Mouse (Mus musculus): ENCODE results near the gene Helt.

The Helt gene

DNA sequence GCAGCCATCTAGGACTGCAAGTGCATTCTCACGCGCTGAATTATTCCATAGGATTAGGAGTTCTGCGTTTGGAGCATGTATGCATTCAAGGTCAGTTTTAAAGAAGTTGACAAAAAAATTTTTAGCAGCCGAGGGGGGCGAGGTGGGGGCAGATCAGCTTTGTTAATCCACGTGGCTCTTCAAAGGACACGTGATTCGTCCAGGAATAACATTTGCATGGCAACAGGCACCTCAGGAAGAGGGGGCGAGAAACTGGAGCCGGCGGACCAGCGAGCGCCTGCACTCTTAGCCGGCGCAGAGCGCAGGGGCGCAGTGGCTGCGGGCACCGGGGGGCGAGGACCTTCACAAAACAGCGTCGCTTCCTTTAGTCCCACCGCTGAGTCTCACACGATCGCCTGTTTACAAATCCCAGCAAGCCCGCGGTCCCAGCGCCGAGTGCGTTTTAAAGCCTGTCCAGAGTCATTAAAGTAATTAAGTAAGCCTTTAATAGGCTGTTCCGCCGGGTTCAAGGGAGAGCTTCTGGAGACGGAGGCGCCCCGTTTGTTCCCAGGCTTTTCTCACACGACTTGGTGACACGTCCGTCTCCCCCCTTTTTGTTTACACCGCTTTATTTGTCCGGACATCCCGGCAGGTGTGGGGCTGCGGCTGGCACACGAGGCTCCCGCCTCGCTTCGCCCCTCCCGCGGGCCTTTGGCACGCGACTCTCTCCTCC is at the start of gene Helt:
Helt (minus strand) TSS at position 491 of the 712 bp plus-strand sequence.
- DNase-seq (ENCODE audit: extremely low read depth, low read depth): no peak

DNA sequence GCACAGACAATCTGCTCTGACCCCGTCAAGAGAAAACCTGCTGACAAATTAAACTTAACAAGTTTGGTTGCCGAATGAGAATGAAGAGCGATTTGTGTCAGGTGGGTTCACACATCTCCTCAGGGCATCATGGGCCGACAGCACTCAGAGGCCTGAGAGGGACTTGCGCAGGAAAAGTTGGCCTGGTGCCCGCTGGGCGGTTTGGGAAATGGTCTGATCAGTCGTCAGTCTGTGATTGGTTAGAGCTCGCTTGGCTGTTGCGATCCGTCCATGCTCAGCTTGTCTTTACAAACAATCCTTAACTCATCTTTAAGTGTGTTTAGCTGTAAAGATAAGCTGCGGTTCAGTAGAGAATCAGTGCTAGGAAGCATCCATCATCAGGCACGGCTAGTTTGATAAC is 47.8 kb upstream of the Helt start:
- no peak for DNase-seq (ENCODE audit: extremely low read depth, low read depth)

DNA sequence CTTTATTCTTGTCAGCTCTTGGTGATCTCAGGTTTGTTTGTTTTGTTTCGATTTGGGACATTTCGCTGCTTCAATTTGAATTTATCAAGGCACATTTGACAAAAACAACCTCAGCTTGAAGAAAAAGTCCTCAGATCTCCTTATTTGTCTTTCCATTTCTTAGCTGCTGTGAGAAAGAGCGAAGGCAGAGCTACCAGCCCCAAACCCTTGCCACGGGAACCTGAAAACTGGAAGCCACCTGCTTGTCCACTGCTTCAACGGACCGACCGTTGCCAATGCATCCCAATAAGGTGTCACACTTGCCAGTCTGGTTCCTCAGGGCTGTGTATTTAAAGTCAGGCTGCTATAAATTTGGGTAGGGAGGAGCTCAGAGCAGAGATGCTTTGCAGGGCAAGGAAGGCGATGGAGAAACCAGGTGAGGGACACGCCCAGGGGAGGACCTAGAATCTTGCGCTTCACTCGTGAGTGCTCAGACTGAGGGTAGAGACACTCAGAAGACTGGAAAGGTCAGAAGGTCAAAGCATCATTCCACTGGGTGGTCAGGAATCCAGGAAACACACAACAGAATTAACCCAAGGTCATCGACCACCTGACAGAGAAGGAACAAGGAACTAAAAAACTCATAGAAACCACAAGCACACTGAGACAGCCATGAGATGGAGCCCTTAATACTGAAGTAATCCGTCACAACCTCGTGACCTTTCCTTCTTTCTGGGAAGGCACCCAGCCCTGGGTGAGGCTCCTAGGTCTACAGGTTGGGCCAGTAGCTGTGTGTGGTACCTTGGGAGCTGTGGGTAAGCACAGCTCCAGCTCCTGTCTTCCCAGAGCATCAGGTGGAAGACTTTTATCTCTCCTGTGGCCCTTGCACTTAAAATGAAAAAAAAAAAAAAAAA is 46.2 kb upstream of the Helt start:
- no peak for DNase-seq (ENCODE audit: extremely low read depth, low read depth)

DNA sequence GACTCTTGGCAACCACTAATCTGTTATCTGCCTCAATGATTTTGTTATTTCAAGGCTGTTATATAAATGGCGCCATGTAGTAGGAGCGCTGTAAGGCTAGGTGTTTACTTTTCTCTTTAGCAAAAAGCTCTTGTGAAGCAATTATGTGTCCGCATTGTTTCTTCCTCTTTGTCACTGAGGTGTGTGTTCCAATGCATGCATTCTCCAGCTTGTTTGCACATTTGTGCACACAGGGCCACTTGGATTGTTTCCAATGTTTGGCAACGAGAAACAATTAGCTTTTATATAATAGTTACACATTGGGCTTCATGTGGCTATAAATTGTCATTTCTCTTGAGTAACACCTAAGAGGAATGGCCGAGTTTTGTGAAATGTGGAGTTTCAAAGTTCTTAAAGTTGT is 44.8 kb upstream of the Helt start:
- no peak for DNase-seq (ENCODE audit: extremely low read depth, low read depth)

DNA sequence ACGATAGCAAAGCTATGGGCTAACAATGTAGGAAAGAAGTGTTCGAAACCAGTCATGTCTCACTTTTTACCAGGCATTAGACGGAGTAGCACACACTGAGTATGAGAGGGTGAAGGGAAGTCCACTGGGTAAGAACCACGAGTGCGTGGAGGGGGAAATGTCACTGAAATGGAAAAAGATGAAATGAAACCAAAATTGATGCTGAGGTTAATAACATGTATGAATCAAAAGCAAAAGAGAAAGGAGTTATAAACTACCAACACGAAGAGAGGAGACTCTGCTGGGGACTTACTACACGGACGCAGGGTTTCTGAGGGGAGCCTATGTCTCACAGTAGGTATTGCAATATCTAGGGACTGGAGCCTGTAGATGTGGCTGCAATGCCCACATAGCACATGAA is 41.9 kb upstream of the Helt start:
- no peak for DNase-seq (ENCODE audit: extremely low read depth, low read depth)

DNA sequence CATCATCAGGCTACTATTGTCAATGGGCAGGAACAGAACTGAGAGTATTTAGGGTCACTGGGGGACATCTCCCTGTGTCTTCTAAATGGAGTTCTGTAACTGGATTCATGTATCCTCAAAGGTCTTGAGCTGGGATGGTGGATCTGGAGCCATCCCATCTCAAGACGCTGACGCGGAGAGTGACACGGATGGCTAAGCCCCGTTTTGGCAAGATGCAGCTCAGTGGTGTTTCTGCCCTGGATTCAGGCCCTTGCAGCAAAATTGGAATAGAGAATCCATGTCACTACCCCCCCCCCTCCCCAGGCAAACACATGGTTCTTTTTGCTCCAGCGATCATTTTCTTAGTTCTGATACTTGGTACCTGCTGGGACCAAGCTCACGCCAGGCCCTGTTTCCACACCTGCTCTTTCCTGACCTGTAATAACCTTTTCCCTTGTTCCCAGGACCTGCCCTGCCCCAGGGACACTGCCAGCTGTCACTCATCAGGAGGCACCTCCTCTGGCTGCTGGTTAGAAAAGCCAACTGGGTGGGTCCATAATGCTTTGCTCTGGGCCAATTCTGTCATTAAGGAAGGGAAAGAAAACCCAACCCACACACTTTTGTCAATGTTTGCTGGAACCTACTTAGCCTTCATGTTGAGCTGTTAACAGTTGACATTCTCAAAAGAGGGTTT is 38.1 kb upstream of the Helt start:
- no peak for DNase-seq (ENCODE audit: extremely low read depth, low read depth)

DNA sequence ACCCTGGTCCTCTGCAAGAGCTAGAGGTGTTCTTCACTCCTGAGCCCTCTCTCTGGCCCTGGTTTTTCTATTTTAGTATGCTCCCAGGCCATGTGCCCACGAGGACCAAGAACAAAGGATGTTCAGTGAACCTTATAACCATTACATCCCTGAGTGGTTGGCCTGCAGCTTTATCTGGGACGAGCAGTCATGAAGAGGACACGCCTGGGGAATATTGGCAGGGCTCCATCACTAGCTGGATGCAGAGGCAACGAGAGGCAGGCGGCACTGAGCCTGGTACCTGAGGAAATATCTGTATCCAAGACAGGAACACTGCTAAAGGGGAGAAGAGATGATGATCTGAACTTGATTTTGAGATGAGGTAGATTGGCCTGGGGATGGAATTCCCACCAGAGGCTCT is 37.3 kb upstream of the Helt start:
- peak; percentile 49 for DNase-seq (ENCODE audit: extremely low read depth, low read depth)

DNA sequence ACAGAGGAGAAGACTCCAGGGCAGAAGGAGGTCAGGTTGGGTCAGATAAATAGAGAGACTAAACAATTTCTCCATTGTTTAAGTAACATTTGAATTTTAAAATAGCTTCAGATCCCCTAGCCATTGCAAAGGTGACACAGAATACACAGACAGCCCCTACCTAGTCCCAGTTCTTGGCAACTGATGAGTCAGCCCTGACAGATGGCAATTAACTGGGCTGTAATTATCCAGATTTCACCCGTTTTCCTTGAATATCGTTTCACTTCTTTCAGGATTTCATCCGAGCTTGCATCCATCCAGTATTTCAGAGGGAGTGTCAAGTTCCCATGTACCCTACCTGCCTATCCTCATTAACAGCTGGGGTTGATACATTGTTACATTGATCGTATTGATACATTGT is 34.9 kb upstream of the Helt start:
- DNase-seq (ENCODE audit: extremely low read depth, low read depth): no peak

DNA sequence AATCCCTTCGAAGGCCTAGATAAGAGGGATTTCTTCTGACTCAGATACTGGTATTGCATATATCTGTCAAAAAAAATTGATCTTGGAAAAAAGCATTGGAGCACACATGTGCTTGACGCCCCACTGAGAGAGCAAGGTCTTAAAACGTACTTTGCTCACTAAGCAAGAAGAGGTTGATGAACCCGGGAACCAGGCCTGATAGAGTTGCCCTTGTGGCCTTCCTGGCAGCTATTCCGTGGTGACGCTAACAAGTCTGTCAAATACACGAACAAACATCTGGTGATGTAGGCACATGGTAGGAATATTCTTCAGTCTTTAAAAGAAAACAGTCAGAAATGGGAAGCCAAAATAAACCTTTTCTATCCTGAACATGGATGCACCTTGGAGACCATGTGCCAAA is 32.8 kb upstream of the Helt start:
- no peak for DNase-seq (ENCODE audit: extremely low read depth, low read depth)

DNA sequence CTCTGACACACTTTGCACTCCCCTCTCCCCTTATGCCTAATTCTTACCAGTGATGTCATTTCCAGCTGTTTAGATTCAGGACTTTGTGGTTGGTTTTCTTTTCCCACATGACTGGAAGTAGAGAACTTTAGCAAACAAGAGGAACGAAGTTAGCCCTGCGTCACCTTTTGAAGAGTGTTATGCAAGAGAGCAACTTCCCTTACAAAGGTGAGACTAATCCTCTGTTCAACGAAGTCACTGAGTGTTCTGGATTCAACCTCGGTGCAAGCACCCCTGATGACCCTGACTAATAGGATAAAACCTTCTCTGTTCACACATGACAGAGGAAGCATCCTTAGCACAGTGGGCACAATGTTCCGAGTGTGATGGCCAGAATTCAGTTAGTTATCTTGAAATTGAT is 32.2 kb upstream of the Helt start:
- no peak for DNase-seq (ENCODE audit: extremely low read depth, low read depth)

DNA sequence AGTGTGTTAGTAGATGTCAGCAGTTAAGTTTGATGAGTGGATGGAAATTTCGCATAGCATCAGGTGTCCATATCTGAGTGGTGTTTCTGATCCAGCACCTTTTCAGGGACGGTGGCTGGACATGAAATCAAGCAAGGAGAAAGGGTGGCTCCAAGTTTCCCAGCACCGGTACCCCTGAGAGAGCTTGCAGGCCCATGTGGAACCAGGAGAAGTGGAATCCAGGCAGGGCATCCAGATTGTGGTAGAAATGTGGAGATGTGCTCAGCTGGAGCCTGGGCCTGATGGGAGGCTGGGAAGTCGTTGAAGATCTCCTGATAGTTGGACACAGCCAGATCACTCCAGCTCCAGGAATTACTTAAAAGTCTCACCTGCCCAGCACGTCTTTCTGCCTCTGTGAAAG is 30.2 kb upstream of the Helt start:
- DNase-seq (ENCODE audit: extremely low read depth, low read depth): no peak

DNA sequence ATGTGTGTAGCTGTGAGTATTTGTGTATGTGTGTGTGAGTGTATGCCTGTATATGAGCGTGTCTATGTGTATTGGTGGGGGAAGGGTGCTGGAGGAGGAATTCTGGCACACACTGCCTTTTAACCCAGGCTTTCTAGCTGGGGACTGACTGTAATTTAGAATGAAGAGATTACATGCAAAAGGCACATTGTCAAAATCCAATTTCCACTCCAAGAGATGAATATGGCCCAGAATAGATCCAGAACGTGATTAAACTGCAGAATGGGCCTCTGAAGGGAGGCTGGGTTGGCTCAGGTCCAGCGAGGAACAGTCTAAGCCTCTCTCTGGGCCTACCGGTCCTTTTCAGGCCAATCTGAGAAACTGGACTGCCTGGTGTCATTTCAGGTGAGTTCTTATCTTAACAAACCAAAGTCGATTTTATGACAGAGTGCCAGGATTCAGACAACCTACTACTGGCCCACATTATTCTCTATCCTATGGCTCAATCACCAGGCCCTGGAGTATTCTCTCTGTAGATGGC is 29.3 kb upstream of the Helt start:
- DNase-seq (ENCODE audit: extremely low read depth, low read depth): no peak

DNA sequence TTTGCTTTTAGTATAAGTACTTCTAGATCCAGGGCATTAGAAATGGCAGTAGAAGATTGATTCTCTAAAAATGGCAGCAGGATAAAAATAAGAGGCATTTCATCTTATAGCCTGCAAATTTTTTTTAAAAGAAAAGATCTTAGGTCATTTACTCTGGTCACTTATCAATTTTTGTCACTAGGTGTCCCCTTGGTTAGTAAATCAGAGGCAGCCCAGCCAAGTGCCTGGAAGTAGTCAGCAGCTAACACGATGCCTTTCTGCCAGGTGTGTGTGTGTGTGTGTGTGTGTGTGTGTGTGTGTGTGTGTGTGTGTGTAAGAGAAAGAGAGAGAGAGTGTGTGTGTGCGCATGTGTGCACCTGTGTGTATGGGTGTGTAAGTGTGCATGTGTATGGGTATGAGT is 28.4 kb upstream of the Helt start:
- DNase-seq (ENCODE audit: extremely low read depth, low read depth): no peak

DNA sequence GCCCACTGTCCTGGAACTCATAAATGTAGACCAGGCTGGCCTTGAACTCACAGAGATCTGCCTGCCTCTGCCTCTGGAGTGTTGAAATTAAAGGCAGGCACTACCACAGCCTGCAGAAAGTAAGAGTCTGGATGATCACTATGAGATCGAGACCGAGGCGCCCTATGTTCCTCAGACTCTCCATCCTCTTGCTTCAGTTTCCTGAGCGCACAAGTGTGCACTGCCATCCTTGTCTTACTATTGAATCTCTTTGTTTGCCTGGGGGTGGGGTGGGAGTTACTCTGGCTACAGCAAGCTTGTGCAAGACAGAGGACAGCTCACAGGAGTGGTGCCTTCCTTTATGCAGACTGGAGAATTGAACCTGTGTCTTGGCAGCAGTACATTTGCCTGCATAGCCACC is 27.9 kb upstream of the Helt start:
- no peak for DNase-seq (ENCODE audit: extremely low read depth, low read depth)

DNA sequence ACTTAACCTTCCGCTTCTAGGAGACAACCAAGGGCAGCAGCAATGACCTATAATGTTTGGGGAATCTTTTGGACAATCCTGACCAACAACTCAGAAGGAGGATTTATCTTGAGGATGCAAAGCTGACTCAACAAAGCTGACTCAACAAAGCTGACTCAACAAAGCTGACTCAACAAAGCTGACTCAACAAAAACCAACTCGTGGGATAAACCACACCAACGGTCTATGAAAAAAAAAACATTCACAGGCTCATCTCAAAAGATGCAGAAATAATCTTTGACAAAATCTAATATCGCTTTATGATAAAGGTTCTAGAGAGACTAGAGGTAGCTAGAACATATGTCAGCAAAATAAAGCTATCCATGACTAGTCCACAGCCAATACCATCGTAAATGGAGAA is 24.3 kb upstream of the Helt start:
- DNase-seq (ENCODE audit: extremely low read depth, low read depth): no peak

DNA sequence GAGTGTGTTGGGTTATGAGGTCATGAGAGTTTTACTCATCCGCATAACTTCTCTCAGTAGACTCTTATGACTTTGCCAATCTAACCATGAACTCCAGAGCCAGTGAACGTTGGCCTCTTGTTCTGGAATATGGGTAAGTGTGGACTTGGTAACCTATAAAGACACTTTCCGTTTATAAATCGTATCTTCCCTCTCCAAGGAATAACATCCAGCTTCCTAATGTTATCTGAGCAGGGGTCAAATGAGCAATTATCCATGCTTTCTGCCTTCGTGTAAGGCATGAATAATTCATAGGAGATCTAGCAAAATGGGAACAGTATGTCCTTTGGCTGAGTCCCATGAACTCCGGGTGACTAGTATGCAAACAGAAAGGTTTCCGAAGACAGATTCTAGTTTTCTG is 22.7 kb upstream of the Helt start:
- no peak for DNase-seq (ENCODE audit: extremely low read depth, low read depth)

DNA sequence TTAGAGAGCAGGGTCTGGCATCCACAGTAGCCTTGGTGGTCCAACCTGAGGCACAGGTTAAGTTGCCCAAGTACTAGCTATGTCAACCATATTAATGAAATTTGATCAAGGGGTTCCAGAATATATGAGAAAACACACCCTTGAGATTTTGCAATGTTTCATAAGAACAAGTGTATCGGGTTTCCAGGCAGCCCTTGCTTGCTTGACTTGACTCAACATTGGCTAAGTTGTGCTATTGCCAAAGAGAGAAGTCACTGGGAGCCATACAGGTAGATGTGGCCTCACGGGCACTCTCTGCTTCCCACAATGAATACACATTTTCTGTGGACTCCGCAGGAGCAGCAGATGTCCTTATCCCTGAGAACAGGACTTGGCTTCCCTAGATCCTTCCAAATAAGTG is 19.3 kb upstream of the Helt start:
- no peak for DNase-seq (ENCODE audit: extremely low read depth, low read depth)

DNA sequence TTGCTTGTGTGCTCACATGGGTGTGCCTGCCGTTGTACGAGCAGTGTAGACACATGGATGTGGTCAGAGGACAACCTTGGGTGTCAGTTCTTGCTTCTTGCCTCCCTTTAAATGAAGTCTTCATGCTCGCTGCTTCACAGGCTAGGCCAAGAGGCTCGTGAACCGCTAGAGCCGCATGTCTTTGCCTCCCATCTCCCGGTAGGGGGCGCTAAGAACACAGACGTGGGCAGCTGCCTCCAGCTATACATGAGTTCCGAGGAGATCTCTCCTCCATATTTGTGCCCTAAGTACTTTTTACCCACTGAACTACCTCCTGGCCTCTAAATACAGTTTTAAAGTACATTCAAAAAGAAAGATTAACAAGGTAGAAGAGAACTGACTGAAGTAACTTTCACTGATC is 16.7 kb upstream of the Helt start:
- DNase-seq (ENCODE audit: extremely low read depth, low read depth): peak; percentile 65

DNA sequence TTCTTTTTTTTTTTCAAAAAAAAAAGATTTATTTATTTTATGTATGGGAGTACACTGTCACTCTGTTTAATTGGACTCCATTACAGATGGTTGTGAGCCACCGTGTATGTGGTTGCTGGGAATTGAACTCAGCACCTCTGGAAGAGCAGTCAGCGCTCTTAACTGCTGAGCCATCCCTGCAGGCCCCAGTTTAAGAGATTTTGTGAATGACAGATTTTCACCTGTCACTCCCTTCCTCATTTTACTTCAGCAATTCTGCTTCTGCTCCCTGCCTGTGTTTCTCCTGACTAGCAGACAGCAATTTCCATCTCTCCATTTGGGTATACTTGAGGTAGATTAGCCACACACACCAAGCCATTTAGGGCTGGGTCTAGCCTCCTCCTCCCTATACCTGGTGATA is 13.7 kb upstream of the Helt start:
- DNase-seq (ENCODE audit: extremely low read depth, low read depth): no peak

DNA sequence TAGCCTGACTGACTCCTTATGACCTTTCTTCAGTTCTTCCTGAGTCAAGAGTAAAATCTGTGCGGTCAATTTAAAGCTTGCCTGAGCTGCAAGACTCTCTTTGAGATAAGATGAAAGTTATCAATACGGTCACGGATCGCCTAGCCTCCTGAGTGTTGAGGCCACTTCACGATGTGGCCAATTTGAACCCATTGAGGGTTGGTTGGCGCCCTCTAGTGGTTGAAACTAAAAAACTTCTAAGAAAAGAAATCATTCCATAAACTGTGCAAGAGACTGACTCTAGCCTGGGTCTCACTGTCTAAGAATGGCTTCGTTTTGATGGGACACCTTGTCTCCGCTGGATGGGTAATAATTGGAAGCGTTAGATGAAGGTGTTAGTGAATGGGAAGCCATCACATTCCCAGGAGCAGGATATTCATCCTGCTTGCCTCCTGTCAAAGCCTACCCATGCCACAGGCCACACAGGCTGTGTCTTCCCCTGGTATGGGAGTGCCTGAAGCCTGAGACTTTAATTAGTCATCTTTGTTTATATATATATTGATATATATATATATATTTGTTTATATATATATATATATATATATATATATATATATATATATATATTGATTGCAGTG is 11.4 kb upstream of the Helt start:
- peak; percentile 32 for DNase-seq (ENCODE audit: extremely low read depth, low read depth)

DNA sequence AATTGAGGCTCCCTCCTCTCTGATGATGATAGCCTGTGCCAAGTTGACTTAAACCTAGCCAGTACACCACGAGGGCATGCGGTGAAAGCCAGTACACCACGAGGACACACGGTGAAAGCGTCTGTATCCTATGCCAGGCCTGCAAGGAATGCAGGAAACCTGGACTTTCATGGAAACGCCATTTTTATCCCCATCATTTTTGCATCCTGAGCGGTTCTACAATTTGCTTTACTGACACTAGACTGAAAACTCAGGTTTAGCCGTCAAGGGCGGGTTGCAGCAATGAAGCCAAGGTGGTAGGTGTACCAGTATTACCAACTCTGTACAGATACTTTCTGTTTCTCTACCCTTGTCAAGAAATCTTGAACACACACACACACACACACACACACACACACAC is 7.7 kb upstream of the Helt start:
- DNase-seq (ENCODE audit: extremely low read depth, low read depth): no peak

DNA sequence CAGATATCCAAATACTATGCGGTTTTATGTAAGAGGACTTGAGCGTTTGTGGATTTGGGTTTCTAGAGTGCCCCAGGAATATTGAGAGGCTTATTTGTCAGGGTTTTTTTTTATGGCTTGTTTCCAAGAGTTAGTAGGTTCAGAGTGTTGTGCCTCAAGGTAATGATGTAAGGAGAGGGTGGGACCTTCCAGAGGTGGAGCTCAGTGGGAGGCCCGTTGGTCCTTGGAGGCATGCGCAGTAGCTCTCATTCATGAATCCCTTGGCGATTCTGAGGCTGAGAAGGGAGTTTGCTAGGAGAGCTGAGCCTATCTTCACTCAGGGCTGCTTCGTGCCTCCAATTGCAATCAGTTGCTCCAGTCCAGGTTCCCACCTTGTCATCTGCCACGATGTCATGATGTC is 4.4 kb upstream of the Helt start:
- DNase-seq (ENCODE audit: extremely low read depth, low read depth): no peak

All from MEL-GATA-1-ER (cell line).